Mouse (Mus musculus): Measurements from ENCODE around the gene Atxn7l3b.

- TF ChIP-seq CTCF (IDR thresholded peaks at IDR 0.05; ENCODE audit: borderline replicate concordance, insufficient read depth, low read length): no peak
- no peak for TF ChIP-seq POLR2A (IDR thresholded peaks at IDR 0.05; ENCODE audit: low read depth, low read length)
Measured at GRCm38 (mm10) chr10:112896636-112897035, 32.2 kb downstream of the Atxn7l3b start.

Data from embryonic fibroblast, embryonic 13.5 days (primary cell).